Mouse (Mus musculus) brain, embryonic 14.5 days (tissue): ENCODE measurements at regions not wholly inside any gene's neighbourhood (a gene's known extent, or its start where the extent isn't known, plus 50 kb on each side); places are given as distances from the start of the nearest gene placed in this dataset.
A peak's percentile ranks its signal among the peaks of the same experiment; 100 is the strongest.
"Not testable (repeated sequence)": the region's sequence is repeated elsewhere in the genome, so short reads cannot be mapped to it uniquely, and the experiment has no call there.

ENCODE experiments used
- DNase-seq: peaks from one replicate; pipeline ENCODE4 v3.0.0-alpha.2; 2011; ENCODE audit warnings: low read depth
- CTCF ChIP-seq: fragments of 200-500 bp; IDR thresholded peaks from 2 replicates; pipeline ENCODE4 v1.5.1; 2012; ENCODE audit warnings: inconsistent platforms, mild to moderate bottlenecking, moderate library complexity, borderline replicate concordance; ENCODE audit not compliant: insufficient read depth, insufficient read length; ENCODE audit errors: extremely low read depth
- POLR2A ChIP-seq: fragments of 200-500 bp; IDR thresholded peaks from 2 replicates; pipeline ENCODE4 v1.6.1; 2012; ENCODE audit warnings: mild to moderate bottlenecking, inconsistent platforms, borderline replicate concordance; ENCODE audit not compliant: poor library complexity, insufficient read depth, insufficient read length, severe bottlenecking; ENCODE audit errors: extremely low read depth

- no peak for DNase-seq
- TF ChIP-seq POLR2A (no peak), CTCF (no peak)
Observed at GRCm38 (mm10) chr14:83861736-83862135, 581.6 kb upstream of the Pcdh17 start.

DNA sequence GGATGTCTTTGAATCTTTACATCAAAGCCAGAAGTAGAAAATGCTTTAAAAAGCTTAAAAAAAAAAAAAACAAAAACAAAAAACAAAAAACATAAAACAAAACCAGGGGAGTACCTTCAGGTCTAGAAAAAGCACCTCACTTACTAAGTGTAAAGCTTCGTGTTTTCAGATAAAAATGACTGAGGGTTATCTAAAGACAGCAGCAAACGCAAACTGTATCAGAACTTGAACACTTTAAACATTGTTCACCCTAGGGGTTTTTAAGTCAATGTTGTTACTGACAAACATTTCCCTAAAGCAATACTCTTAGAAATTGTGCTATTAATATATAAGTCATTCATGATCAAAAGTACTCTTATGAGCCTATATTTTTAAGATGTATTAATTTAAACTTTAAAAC, 580.7 kb upstream of the Pcdh17 start:
- TF ChIP-seq POLR2A: no peak
- no peak for TF ChIP-seq CTCF

GRCm38 (mm10) chr14:83886393-83886792, 557.0 kb upstream of the Pcdh17 start:
- TF ChIP-seq CTCF: no peak
- no peak for TF ChIP-seq POLR2A
- DNase-seq: peak; percentile 79

More for the DNA sequence above, 580.7 kb upstream of the Pcdh17 start:
- DNase-seq: no peak

DNA sequence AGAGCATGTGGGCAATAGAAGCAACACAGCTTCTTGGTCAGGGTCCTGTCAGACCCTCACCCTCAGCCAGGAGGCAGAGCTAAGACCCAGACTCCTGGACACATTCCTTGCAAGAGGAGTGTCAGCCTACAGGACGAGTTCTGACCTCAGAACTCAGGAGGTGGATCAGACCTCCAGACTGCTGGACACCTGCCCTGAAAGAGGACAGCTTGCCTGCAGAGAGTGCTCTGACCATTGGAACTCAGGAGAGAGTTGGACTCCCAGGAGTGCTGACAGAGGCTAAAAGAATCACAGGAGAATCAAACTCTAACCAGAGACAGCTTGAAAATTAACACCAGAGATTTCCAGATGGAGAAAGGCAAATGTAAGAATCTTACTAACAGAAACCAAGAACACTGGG, 542.7 kb upstream of the Pcdh17 start:
- not testable (repeated sequence) for DNase-seq

DNA sequence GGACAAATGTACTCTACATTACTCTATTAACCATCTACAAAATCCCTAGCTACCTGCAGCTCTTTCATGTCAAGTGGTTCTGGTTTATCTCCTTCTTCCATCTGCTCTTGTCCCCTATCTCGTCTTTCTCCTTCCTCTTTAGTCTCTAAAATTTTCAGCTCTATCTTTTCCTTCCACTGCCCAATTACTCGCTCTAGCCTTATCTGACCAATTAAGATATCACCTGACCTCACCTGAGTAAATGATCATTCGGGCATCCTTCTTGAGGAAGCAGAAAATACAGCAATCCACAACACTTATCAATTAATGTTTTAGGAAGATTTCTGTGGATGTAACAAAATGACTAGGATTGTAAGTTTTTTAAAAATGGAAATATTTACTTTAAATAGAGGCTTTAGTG, 500.3 kb upstream of the Pcdh17 start:
- TF ChIP-seq CTCF (no peak), POLR2A (no peak)
- DNase-seq: no peak

- TF ChIP-seq CTCF (peak; percentile 36; the same call in 1 of the 2 replicates), POLR2A (no peak)
- peak; percentile 49 for DNase-seq
Observed at GRCm38 (mm10) chr14:83944176-83944575, 499.2 kb upstream of the Pcdh17 start.

- DNase-seq: peak; percentile 31
- TF ChIP-seq POLR2A (no peak), CTCF (no peak)
Observed at GRCm38 (mm10) chr14:83949696-83950095, 493.7 kb upstream of the Pcdh17 start.

DNA sequence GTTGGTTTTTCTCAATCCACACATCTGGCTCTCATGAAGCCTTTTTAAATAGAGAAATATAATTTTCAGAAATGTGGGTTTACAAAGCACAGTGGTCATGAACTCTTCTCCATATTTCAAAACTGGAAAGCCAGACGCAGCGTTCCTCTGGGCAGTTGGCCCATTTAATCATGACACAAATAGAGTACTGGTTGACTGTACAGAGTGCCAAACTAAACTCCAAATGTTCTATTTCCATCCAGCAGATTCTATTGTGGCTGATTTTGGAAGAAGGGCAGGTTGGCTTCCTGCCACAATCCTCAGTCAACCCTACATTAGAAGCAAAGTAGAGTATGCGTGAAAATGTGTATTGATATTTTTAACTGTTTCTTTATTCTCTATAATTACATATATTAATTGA, 484.3 kb upstream of the Pcdh17 start:
- DNase-seq: peak; percentile 58
- no peak for TF ChIP-seq POLR2A
- no peak for TF ChIP-seq CTCF

DNA sequence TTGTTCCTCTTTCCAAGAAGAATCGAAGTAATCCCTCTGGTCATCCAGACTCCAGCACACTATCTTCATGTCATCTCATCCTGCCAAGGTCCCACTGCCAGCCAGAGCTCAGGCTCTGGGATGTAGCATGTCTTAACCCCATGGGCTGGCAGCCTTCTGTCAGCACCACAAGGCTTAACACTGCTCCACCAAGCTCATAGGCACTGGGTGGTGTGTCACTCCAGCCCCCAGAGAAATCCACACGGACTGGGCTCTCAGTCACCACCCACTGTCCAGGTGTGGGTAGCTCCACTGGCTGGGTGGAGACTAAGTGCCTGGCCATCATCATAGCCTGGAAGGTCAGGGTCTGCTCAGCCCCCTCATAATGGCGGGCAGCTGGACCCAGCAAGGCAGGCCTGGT, 459.8 kb upstream of the Pcdh17 start:
- TF ChIP-seq CTCF: no peak
- no peak for TF ChIP-seq POLR2A

More for the DNA sequence above, 459.8 kb upstream of the Pcdh17 start:
- DNase-seq: no peak
